Comparison of ENCODE assay signal across 7 mouse cellular contexts in genomic region chr1:62705517-62705981, GRCm38 (mm10). TPM values are rescaled to one million over a fixed set of nuclear protein-coding genes. Genes with fewer than 3 reads are reported as not detected.
A peak's percentile ranks its signal among the peaks of the same experiment; 100 is the strongest.
DNase-seq lines count a peak whose midpoint lies in the region; ATAC-seq and TF ChIP-seq lines count a peak whose summit lies in the region.

No protein-coding gene starts in this region.

- peak overlapping the region; percentile 69 for H3K9ac ChIP-seq in embryonic facial prominence, embryonic 14.5 days (ENCODE audit: low read depth, low read length)
- peak overlapping the region; percentile 66 for H3K9ac ChIP-seq in hindbrain, postnatal 0 days (replicated peaks; ENCODE audit: low read length)

- H3K9me3 ChIP-seq in embryonic facial prominence, embryonic 14.5 days (ENCODE audit: control insufficient read depth, low read length) = no peaks in the 10 kb centered on the region
- H3K9me3 ChIP-seq in hindbrain, postnatal 0 days (ENCODE audit: low read length) = no peaks in the 10 kb centered on the region

- 36% methylated on average over 18 of the region's 18 CpGs for WGBS in lung, adult 2 months
- WGBS in embryonic facial prominence, embryonic 14.5 days = 1% methylated on average over 18 of the region's 18 CpGs
- 5% methylated on average over 18 of the region's 18 CpGs for WGBS in hindbrain, postnatal 0 days

- no peak for TF ChIP-seq CTCF in lung, adult 2 months (IDR thresholded peaks at IDR 0.05; ENCODE audit: insufficient read depth, low read length)
- no peak for TF ChIP-seq CTCF in hindbrain, postnatal 0 days (IDR thresholded peaks at IDR 0.05; ENCODE audit: low read depth)

- ATAC-seq in embryonic facial prominence, embryonic 14.5 days (ENCODE audit: low read depth) = no peak
- peak; percentile 7; the same call in 1 of the 2 replicates for ATAC-seq in hindbrain, postnatal 0 days

- H3K4me3 ChIP-seq in lung, adult 2 months (replicated peaks; ENCODE audit: extremely low read depth, low read depth, low read length) = peak overlapping the region; percentile 73
- H3K4me3 ChIP-seq in embryonic facial prominence, embryonic 14.5 days (ENCODE audit: low read depth, low read length) = peak overlapping the region; percentile 55
- peak overlapping the region; percentile 77 for H3K4me3 ChIP-seq in hindbrain, postnatal 0 days (ENCODE audit: low read length)

- H3K4me1 ChIP-seq in lung, adult 2 months (ENCODE audit: control insufficient read depth, insufficient read depth, low read length) = peaks cover 8% of the 10 kb centered on the region; the same call in 1 of the 2 replicates
- H3K4me1 ChIP-seq in embryonic facial prominence, embryonic 14.5 days (ENCODE audit: control insufficient read depth, insufficient read depth, low read length) = peaks cover 27% of the 10 kb centered on the region
- peaks cover 14% of the 10 kb centered on the region for H3K4me1 ChIP-seq in hindbrain, postnatal 0 days (ENCODE audit: insufficient read depth, low read length)

- peak overlapping the region; percentile 76 for H3K27ac ChIP-seq in embryonic facial prominence, embryonic 14.5 days (replicated peaks; ENCODE audit: low read depth, low read length)
- H3K27ac ChIP-seq in hindbrain, postnatal 0 days = peak overlapping the region; percentile 76

- no peak for DNase-seq in lung, adult 2 months
- DNase-seq in lung, postnatal 25 days (ENCODE audit: low spot score) = no peak
- DNase-seq in embryonic facial prominence, embryonic 14.5 days (ENCODE audit: low spot score) = no peak
- DNase-seq in hindbrain, postnatal 0 days (ENCODE audit: low spot score) = peak; percentile 53
- DNase-seq in neural tube, embryonic 10.5 days (ENCODE audit: extremely low spot score, low spot score) = peak; percentile 65
- DNase-seq in thymus, postnatal 25 days = no peak
- no peak for DNase-seq in spleen, postnatal 14 days (ENCODE audit: low spot score in 2 of 2)

- H3K27me3 ChIP-seq in embryonic facial prominence, embryonic 14.5 days (replicated peaks; ENCODE audit: control insufficient read depth, insufficient read depth, low read length) = peaks cover 16% of the 10 kb centered on the region
- no peaks in the 10 kb centered on the region for H3K27me3 ChIP-seq in hindbrain, postnatal 0 days (ENCODE audit: insufficient read depth, low read length)

- no peak for TF ChIP-seq POLR2A in lung, adult 2 months (IDR thresholded peaks at IDR 0.05; ENCODE audit: borderline replicate concordance, extremely low read depth, low read depth, low read length)

- H3K36me3 ChIP-seq in embryonic facial prominence, embryonic 14.5 days (ENCODE audit: control insufficient read depth, insufficient read depth, low read length) = 0 out of 2 replicates have a peak, but pooled peaks cover 2% of the 10 kb centered on the region
- no peaks in the 10 kb centered on the region for H3K36me3 ChIP-seq in hindbrain, postnatal 0 days (ENCODE audit: insufficient read depth, low read length)

- peak overlapping the region; percentile 88 for H3K4me2 ChIP-seq in embryonic facial prominence, embryonic 14.5 days (ENCODE audit: low read depth, low read length)
- peak overlapping the region; percentile 99 for H3K4me2 ChIP-seq in hindbrain, postnatal 0 days (ENCODE audit: low read depth, low read length)

RNA-seq across cellular contexts. Expression of gene Nrp2, which starts 2.5 kb away (rescaled TPM):
- 21.6 and 27.8 TPM in 2 replicates for polyA plus RNA-seq in lung, adult 2 months (2012; rRNA removed)
- polyA plus RNA-seq in embryonic facial prominence, embryonic 14.5 days (2014; fragmentation: Nextera tagmentation; extraction: Ambion mirVana) = 41.6 and 42.1 TPM in 2 replicates
- total RNA-seq in hindbrain, postnatal 0 days (2014; rRNA removed) = 48.7 and 53.8 TPM in 2 replicates
- polyA plus RNA-seq in hindbrain, postnatal 0 days (2015; fragmentation: Nextera tagmentation; extraction: Ambion mirVana) = 15.6 and 17.4 TPM in 2 replicates

Comparison
In these comparisons a context has a peak if more than half of its experiments do, and no peak if none do; other contexts are left out.
1. DNase-seq: peak in hindbrain, postnatal 0 days (single experiment) and neural tube, embryonic 10.5 days (single experiment); none in lung, adult 2 months (single experiment), lung, postnatal 25 days (single experiment), embryonic facial prominence, embryonic 14.5 days (single experiment), thymus, postnatal 25 days (single experiment) and spleen, postnatal 14 days (0 of 2).
2. Peak in every context shown above with its lines, with median percentiles within 50 percentile points of each other: H3K4me3 ChIP-seq.